Mouse (Mus musculus) cortical plate, adult 2 months (tissue): ENCODE measurements around the gene Olfr1118. TPM values are rescaled to one million over a fixed set of nuclear protein-coding genes. Genes with fewer than 3 reads are reported as not detected.
"Not testable (repeated sequence)": the region's sequence is repeated elsewhere in the genome, so short reads cannot be mapped to it uniquely, and the experiment has no call there.

Source experiments
- H3K27ac ChIP-seq: fragments of 200-500 bp; 2 replicates; pipeline ENCODE4 v1.5.1; 2012; ENCODE audit warnings: low read length, control low read depth, inconsistent platforms; ENCODE audit not compliant: insufficient read depth
- H3K4me1 ChIP-seq: fragments of 200-500 bp; 2 replicates; pipeline ENCODE4 v1.6.1; 2011; ENCODE audit warnings: low read length; ENCODE audit not compliant: control insufficient read depth, insufficient read depth
- H3K4me3 ChIP-seq: fragments of 200-500 bp; 2 replicates; pipeline ENCODE4 v1.5.1; 2011; ENCODE audit warnings: mild to moderate bottlenecking, low read length, control low read depth; ENCODE audit not compliant: insufficient read depth
- CTCF ChIP-seq: fragments of 200-500 bp; IDR thresholded peaks from 2 replicates; pipeline ENCODE4 v1.5.1; 2011; ENCODE audit warnings: mild to moderate bottlenecking, control low read depth, low read length; ENCODE audit not compliant: insufficient read depth; ENCODE audit errors: extremely low read depth
- POLR2A ChIP-seq: fragments of 200-500 bp; IDR thresholded peaks from 2 replicates; pipeline ENCODE4 v1.6.1; 2011; ENCODE audit warnings: mild to moderate bottlenecking, low read length, control low read depth; ENCODE audit not compliant: insufficient read depth; ENCODE audit errors: extremely low read depth
- polyA plus RNA-seq: library from polyadenylated mRNA; depleted of rRNA; stranded (reverse); fragments of >200 nt; gene quantifications from 2 replicates; pipeline ENCODE4 v1.2.3, GENCODE M21; 2012; rRNA removed

Gene Olfr1118
- polyA plus RNA-seq: not detected in 2 replicates

GRCm38 (mm10) chr2:87307281-87307680 lies at the start of gene Olfr1118:
Gene Olfr1118 (plus strand): TSS chr2:87307581.
- H3K4me3 ChIP-seq: no peak within 1 kb of the TSS
- H3K4me1 ChIP-seq: no peaks in the 10 kb centered on the region
- TF ChIP-seq POLR2A: no peak
- no peak for TF ChIP-seq CTCF
- no peak within 1 kb of the TSS for H3K27ac ChIP-seq

- Histone ChIP-seq H3K27ac (no peak within 1 kb of the TSS), H3K4me3 (no peak within 1 kb of the TSS), H3K4me1 (no peaks in the 10 kb centered on the region)
- TF ChIP-seq POLR2A (no peak), CTCF (no peak)
These were observed 40.1 kb upstream of the Olfr1118 start, which contains the start of gene Olfr1116 for GRCm38 (mm10) chr2:87267234-87267633. Gene Olfr1116 (plus strand): TSS chr2:87267534.

GRCm38 (mm10) chr2:87293977-87294376 lies 13.4 kb upstream of the Olfr1118 start:
- not testable (repeated sequence) for H3K27ac ChIP-seq, H3K4me1 ChIP-seq, H3K4me3 ChIP-seq

GRCm38 (mm10) chr2:87354515-87354914 lies 47.1 kb downstream of the Olfr1118 start, which contains the start of gene Olfr1120:
Gene Olfr1120 (plus strand): TSS chr2:87354815.
- no peak for TF ChIP-seq POLR2A
- no peak for TF ChIP-seq CTCF
- Histone ChIP-seq H3K4me1 (no peaks in the 10 kb centered on the region), H3K27ac (no peak within 1 kb of the TSS), H3K4me3 (no peak within 1 kb of the TSS)

GRCm38 (mm10) chr2:87360121-87360520 lies 52.7 kb downstream of the Olfr1118 start:
- not testable (repeated sequence) for H3K4me1 ChIP-seq, H3K27ac ChIP-seq, H3K4me3 ChIP-seq

Other genes with a start within 250 kb of the Olfr1118 start
- not detected in 2 replicates for gene Olfr1107, start 231.8 kb upstream of the Olfr1118 start, polyA plus RNA-seq
- gene Olfr1109, start 211.6 kb upstream of the Olfr1118 start, polyA plus RNA-seq: not detected in 2 replicates
- gene Olfr259, start 193.0 kb upstream of the Olfr1118 start, polyA plus RNA-seq: not detected in 2 replicates
- not detected in 2 replicates for gene Olfr1110, start 167.3 kb upstream of the Olfr1118 start, polyA plus RNA-seq
- gene Olfr1111, start 155.0 kb upstream of the Olfr1118 start, polyA plus RNA-seq: not detected in 2 replicates
- gene Olfr1112, start 119.8 kb upstream of the Olfr1118 start, polyA plus RNA-seq: not detected in 2 replicates
- not detected in 2 replicates for gene Olfr1113, start 98.6 kb upstream of the Olfr1118 start, polyA plus RNA-seq
- gene Olfr1115, start 59.6 kb upstream of the Olfr1118 start, polyA plus RNA-seq: not detected in 2 replicates
- not detected in 2 replicates for gene Olfr1116, start 40.0 kb upstream of the Olfr1118 start, polyA plus RNA-seq
- gene Olfr1120, start 47.2 kb downstream of the Olfr1118 start, polyA plus RNA-seq: not detected in 2 replicates
- not detected in 2 replicates for gene Olfr1121, start 62.3 kb downstream of the Olfr1118 start, polyA plus RNA-seq
- gene Olfr1122, start 78.3 kb downstream of the Olfr1118 start, polyA plus RNA-seq: not detected in 2 replicates
- not detected in 2 replicates for gene Olfr1123, start 109.1 kb downstream of the Olfr1118 start, polyA plus RNA-seq
- not detected in 2 replicates for gene Olfr1124, start 122.7 kb downstream of the Olfr1118 start, polyA plus RNA-seq
- not detected in 2 replicates for gene Olfr1126, start 146.4 kb downstream of the Olfr1118 start, polyA plus RNA-seq
- not detected in 2 replicates for gene Pramel7, start 189.5 kb downstream of the Olfr1118 start, polyA plus RNA-seq
- not detected in 2 replicates for gene Pramel6, start 199.0 kb downstream of the Olfr1118 start, polyA plus RNA-seq
- not detected in 2 replicates for gene Olfr153, start 224.2 kb downstream of the Olfr1118 start, polyA plus RNA-seq
- gene Olfr1128, start 238.0 kb downstream of the Olfr1118 start, polyA plus RNA-seq: not detected in 2 replicates